In genomic region chr9:57233767-57234166, GRCm38 (mm10) we compare ENCODE assay signal across 28 mouse cellular contexts. TPM values are rescaled to one million over a fixed set of nuclear protein-coding genes. Genes with fewer than 3 reads are reported as not detected.
DNase-seq lines count a peak whose midpoint lies in the region; ATAC-seq and TF ChIP-seq lines count a peak whose summit lies in the region.
"Had no signal": no experiment of that assay in that cellular context is flagged by ENCODE, and none has a peak within 500 bp of the region (broad histone marks: within the 10 kb centered on the region; RNA-seq: fewer than 3 reads in every experiment).

No protein-coding gene starts in this region.

- H3K4me1 ChIP-seq in midbrain, postnatal 0 days (ENCODE audit: insufficient read depth, low read length): no peaks in the 10 kb centered on the region
- H3K4me1 ChIP-seq: forebrain, embryonic 13.5 days had no signal

- no peaks in the 10 kb centered on the region for H3K36me3 ChIP-seq in C2C12 (ENCODE audit: control insufficient read depth, insufficient read depth)
- no peaks in the 10 kb centered on the region for H3K36me3 ChIP-seq in midbrain, postnatal 0 days (ENCODE audit: insufficient read depth, low read length)
- H3K36me3 ChIP-seq: embryonic facial prominence, embryonic 10.5 days; heart, embryonic 10.5 days; limb, embryonic 10.5 days had no signal

- TF ChIP-seq CTCF in C2C12 (IDR thresholded peaks at IDR 0.05; ENCODE audit: control insufficient read depth, insufficient read depth, insufficient read length): no peak
- TF ChIP-seq CTCF in midbrain, postnatal 0 days (IDR thresholded peaks at IDR 0.05): no peak

- no peaks in the 10 kb centered on the region for H3K79me2 ChIP-seq in C2C12 (ENCODE audit: control insufficient read depth, insufficient read depth)

- peak; percentile 35 for ATAC-seq in megakaryocyte progenitor cell, adult 5-6 weeks (replicated peaks; ENCODE audit: poor library complexity)
- ATAC-seq in midbrain, postnatal 0 days (ENCODE audit: low FRiP score): no peak
- ATAC-seq in erythroblast, adult 5-6 weeks (replicated peaks; ENCODE audit: low FRiP score, poor library complexity, severe bottlenecking): no peak
- ATAC-seq: activated CD4-positive, CD25-positive, alpha-beta regulatory T cell, adult 4 months; forebrain, embryonic 13.5 days; inflammation-experienced regulatory T-cells, adult 6 months; midbrain, embryonic 16.5 days had no signal

- no peak overlapping the region for H3K4me3 ChIP-seq in C2C12 (ENCODE audit: insufficient read depth, poor library complexity, severe bottlenecking)
- no peak overlapping the region for H3K4me3 ChIP-seq in midbrain, postnatal 0 days (ENCODE audit: low read depth, low read length)
- H3K4me3 ChIP-seq: embryonic facial prominence, embryonic 10.5 days; forebrain, embryonic 13.5 days; heart, embryonic 10.5 days; limb, embryonic 10.5 days; megakaryocyte, embryonic 14.5 days had no signal

- H3K9ac ChIP-seq in midbrain, postnatal 0 days (replicated peaks; ENCODE audit: low read length, poor library complexity, severe bottlenecking): no peak overlapping the region
- H3K9ac ChIP-seq: forebrain, embryonic 13.5 days; liver, postnatal 0 days had no signal

- peak; percentile 91 for DNase-seq in 3T3-L1 (ENCODE audit: low read depth, low spot score)
- peak; percentile 54 for DNase-seq in adipocyte (ENCODE audit: low spot score)
- no peak for DNase-seq in midbrain, postnatal 0 days (ENCODE audit: low spot score)
- no peak for DNase-seq in ovary, adult 18-20 months (ENCODE audit: low spot score)
- DNase-seq: adrenal gland, postnatal 14 days; cerebellum, adult 8-10 months; gastrocnemius, postnatal 14 days; heart, postnatal 10 days; kidney, adult 9 months; kidney, postnatal 36 days; liver, postnatal 0 days; thymus, postnatal 14 days had no signal

- H3K27ac ChIP-seq in midbrain, postnatal 0 days (ENCODE audit: low read depth, low read length): no peak overlapping the region
- H3K27ac ChIP-seq: embryonic facial prominence, embryonic 10.5 days; forebrain, embryonic 13.5 days; heart, embryonic 10.5 days; limb, embryonic 10.5 days had no signal

- no peak overlapping the region for H3ac ChIP-seq in C2C12 (ENCODE audit: control insufficient read depth, insufficient read length, low read depth)

- H3K4me2 ChIP-seq in midbrain, postnatal 0 days (ENCODE audit: low read depth, low read length, poor library complexity, severe bottlenecking): no peak overlapping the region
- H3K4me2 ChIP-seq: forebrain, embryonic 13.5 days had no signal

- H3K27me3 ChIP-seq in C2C12 (ENCODE audit: control insufficient read depth, insufficient read depth, insufficient read length): no peaks in the 10 kb centered on the region
- H3K27me3 ChIP-seq in midbrain, postnatal 0 days (ENCODE audit: insufficient read depth, low read length): no peaks in the 10 kb centered on the region
- H3K27me3 ChIP-seq: forebrain, embryonic 13.5 days had no signal

- no peaks in the 10 kb centered on the region for H3K79me3 ChIP-seq in C2C12 (ENCODE audit: low read depth)

- 90% methylated on average over 3 of the region's 3 CpGs for WGBS in midbrain, postnatal 0 days

- no peaks in the 10 kb centered on the region for H3K9me3 ChIP-seq in midbrain, postnatal 0 days (ENCODE audit: low read length)
- H3K9me3 ChIP-seq: embryonic facial prominence, embryonic 10.5 days; forebrain, embryonic 13.5 days; heart, embryonic 10.5 days; limb, embryonic 10.5 days; megakaryocyte, embryonic 14.5 days had no signal

TF ChIP-seq in C2C12, 6 proteins besides CTCF, POLR2A, EP300 and RAD21:
- TF ChIP-seq USF1 (IDR thresholded peaks at IDR 0.05; ENCODE audit: low read depth) (peak; percentile 68), MYOG (IDR thresholded peaks at IDR 0.05; ENCODE audit: control insufficient read depth, extremely low read depth, insufficient read length) (no peak), CEBPB (IDR thresholded peaks at IDR 0.05; ENCODE audit: low read depth) (no peak), FOSL1 (IDR thresholded peaks at IDR 0.05; ENCODE audit: insufficient read depth, low read length, poor library complexity, severe bottlenecking) (peak; percentile 58), MYOD1 (IDR thresholded peaks at IDR 0.05; ENCODE audit: control insufficient read depth, insufficient read length, low read depth) (no peak), MAX (IDR thresholded peaks at IDR 0.05) (no peak)

RNA-seq across cellular contexts. Expression of gene Trcg1, which starts 2.6 kb away (rescaled TPM):
- not detected for polyA plus RNA-seq in C2C12 (2012; fragmentation: generic; extraction: Trizol)
- not detected in 2 replicates for total RNA-seq in megakaryocyte progenitor cell, adult 5-6 weeks (2015)
- total RNA-seq in megakaryocyte progenitor cell, adult 5-6 weeks (2017): not detected in 2 replicates
- not detected in 2 replicates for total RNA-seq in midbrain, postnatal 0 days (2014; rRNA removed)
- polyA plus RNA-seq in midbrain, postnatal 0 days (2015; fragmentation: Nextera tagmentation; extraction: Ambion mirVana): not detected in 2 replicates
- not detected in 2 replicates for total RNA-seq in erythroblast, adult 5-6 weeks (2015; ENCODE audit: low replicate concordance)
- total RNA-seq in erythroblast, adult 5-6 weeks (2017; ENCODE audit: low replicate concordance): not detected in 2 replicates
- total RNA-seq: adrenal gland, postnatal 14 days; gastrocnemius, postnatal 14 days; heart, postnatal 10 days; left cerebral cortex, adult 8-10 months; liver, adult 2 months had no signal
- polyA plus RNA-seq: activated CD4-positive, CD25-positive, alpha-beta regulatory T cell, adult 4 months; forebrain, embryonic 13.5 days; heart, embryonic 10.5 days; hindbrain, embryonic 11.5 days; inflammation-experienced regulatory T-cells, adult 6 months; limb, embryonic 10.5 days; liver, adult 2 months; liver, postnatal 0 days; midbrain, embryonic 16.5 days; neural tube, embryonic 11.5 days; small intestine, adult 2 months had no signal

RNA-seq across cellular contexts. Expression of gene 1700017B05Rik, which starts 28.6 kb away (rescaled TPM):
- polyA plus RNA-seq in C2C12 (2012; fragmentation: generic; extraction: Trizol): 26.2 TPM
- total RNA-seq in megakaryocyte progenitor cell, adult 5-6 weeks (2015): 33.8 and 42.4 TPM in 2 replicates
- 17.8 and 25.6 TPM in 2 replicates for total RNA-seq in megakaryocyte progenitor cell, adult 5-6 weeks (2017)
- total RNA-seq in midbrain, postnatal 0 days (2014; rRNA removed): 10.9 and 13.0 TPM in 2 replicates
- polyA plus RNA-seq in midbrain, postnatal 0 days (2015; fragmentation: Nextera tagmentation; extraction: Ambion mirVana): 4.5 and 5.0 TPM in 2 replicates
- 24.5 and 32.9 TPM in 2 replicates for total RNA-seq in erythroblast, adult 5-6 weeks (2015; ENCODE audit: low replicate concordance)
- 15.5 and 16.6 TPM in 2 replicates for total RNA-seq in erythroblast, adult 5-6 weeks (2017; ENCODE audit: low replicate concordance)

Comparison
In these comparisons a context has a peak if more than half of its experiments do, and no peak if none do; other contexts are left out.
1. DNase-seq: peak in 3T3-L1 (single experiment) and adipocyte (single experiment); none in midbrain, postnatal 0 days (single experiment) and ovary, adult 18-20 months (single experiment).